Mouse (Mus musculus) megakaryocyte progenitor cell, adult 5-6 weeks (primary cell): ENCODE data around the gene Pdx1. TPM values are rescaled to one million over a fixed set of nuclear protein-coding genes. Genes with fewer than 3 reads are reported as not detected.

Source experiments
- ATAC-seq: replicated peaks from 2 replicates; pipeline ENCODE4 v1.8.0; 2016; ENCODE audit warnings: mild to moderate bottlenecking, moderate TSS enrichment, inconsistent platforms; ENCODE audit not compliant: poor library complexity
- total RNA-seq, 2 experiments: library from RNA; stranded (forward) in 1 of 2; stranded (reverse) in 1 of 2; fragments of 157-497, 149-512 nt in 1 of 2; fragments of 200-1000 nt in 1 of 2; gene quantifications; 2 replicates each; pipeline versions ENCODE4 v1.2.3 to v1.2.4; 2015 to 2017

Gene Pdx1
- total RNA-seq, 2 experiments from 2014 or later: not detected

DNA sequence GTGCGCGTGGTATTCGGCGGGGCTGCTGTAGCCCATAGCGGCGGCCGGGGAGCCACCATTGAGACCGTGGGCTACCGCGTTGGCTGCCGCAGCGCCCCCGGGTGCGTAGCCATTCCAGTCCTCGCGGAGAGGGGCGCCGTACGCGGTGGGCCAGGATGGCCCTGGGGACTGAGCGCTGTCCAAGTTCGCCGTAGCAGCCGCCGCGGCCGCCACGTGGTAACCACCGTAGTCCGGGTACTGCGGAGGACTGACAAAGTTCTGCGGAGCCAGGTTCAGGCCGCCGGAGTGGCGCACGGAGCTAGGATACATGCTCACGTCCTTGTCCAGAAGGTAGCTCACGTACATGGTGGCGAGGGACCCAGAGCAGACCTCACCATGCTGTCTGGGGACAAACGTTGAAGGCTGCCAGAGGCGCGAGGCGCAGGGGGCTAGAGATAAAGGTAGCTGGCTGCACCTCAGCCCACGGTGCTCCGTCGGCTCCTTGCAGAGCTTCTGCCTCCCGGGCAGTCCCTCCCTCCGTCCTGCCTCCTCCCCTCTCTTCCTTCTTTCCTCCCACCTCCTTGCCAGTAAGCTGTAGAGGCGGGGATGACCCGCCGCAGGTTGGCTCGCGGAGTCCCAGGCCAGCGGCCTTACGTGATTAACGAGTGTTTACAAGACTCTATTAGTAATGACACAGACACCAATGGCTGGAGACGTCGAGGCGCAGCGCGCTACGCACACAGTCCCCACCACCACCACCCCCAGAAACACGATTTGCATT is 37.1 kb downstream of the Pdx1 start, which contains the start of gene Cdx2:
TSS of gene Cdx2 (minus strand) at position 633 of the 760 bp plus-strand sequence.
- peak; percentile 12; the same call in 1 of the 2 replicates for ATAC-seq

DNA sequence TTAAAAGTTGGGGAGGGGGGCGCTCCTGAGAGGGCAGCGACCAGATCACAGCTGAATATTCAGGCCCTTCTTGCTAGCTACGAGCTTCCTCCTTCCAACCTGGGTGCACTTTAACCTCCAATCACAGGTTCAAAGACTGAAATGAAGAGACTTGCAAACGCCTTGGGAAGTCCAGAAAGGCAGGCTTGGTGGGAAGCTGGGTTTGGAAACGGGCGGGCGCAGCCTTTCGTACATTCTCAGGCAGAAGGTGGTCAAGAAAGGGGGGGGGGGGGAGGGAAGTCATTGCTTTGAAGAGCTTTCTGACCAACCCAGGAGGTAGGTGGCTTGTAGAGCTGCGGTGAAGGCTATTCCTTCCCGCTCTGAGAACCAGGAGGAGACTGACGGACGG is 37.6 kb downstream of the Pdx1 start:
- ATAC-seq: no peak

DNA sequence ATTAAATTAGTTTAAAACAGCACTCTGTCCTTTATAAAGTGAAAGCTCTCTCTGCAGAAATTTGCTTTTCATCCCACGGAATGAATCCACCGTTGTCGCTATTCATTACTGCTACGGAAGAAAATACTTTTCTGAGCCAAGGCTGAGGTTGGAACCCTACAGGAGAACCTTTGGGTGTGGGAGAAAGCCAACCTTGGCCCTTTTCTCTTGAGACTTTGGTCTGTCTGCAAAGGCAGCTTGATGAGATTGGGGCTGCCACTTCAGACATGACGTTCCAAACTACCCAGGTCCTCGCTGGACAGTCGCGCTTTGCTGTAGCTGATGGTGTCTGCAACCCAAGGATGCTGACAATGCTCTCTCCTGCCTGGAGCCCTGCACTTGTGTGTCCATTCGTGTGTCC is 38.7 kb downstream of the Pdx1 start:
- ATAC-seq: no peak

DNA sequence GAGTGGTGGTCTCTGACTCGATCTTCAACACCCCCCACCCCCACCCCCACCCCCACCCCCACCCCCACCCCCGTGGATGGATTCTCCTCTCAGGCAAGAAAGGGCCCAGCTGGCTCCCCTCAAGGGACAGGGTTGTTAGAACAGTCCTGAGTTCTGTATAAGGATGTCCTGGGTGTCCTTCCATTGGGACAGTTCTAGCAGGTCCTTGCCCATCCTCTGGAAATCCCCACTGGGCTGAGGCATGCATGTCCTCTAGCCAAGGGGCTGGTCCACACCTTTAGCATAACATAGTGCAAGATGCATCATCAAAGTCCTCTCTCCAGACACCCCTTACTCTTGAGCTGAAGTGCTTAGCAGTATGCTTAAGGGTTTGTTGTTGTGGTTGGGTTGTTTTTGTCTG is 40.0 kb downstream of the Pdx1 start:
- ATAC-seq: no peak

DNA sequence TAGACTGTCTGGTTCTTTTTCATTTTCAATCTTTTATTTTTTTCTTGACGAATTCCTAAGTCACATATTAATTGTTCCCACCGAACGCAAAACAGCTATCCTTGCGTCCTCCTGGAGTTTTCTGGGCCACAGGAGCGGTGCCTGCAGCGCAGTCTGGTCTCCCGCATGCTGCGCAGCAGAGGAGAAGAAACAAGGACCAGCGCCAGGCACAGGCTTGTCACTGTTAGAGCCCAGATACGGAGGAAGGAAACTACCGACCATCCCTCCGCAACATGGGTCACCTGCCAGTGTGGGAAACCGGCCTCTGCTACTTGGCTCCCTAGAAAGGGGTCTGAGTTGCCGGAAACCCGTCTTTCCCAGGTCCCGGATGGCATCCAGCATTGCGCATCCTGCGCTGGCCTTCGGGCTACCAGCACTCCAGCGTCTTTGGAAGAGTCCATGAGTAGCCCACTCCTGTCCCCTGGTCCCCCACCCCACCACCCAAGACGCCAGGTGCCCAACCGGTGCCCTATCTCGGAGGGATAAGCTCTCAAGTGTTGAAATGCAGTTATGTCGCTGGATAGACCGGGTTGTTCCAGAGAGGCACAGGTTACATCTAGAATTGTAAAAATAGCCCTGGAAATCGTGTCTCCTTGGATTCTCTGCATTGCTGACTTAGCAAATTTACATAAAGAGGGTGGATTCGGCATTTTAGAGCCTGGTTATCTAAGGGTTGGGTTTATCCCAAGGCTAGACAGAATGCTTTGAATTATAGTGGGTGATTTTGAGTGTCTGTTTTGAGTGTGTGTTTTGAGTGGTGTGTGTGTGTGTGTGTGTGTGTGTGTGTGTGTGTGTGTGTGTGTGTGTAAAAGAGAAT is 43.3 kb downstream of the Pdx1 start:
- no peak for ATAC-seq

DNA sequence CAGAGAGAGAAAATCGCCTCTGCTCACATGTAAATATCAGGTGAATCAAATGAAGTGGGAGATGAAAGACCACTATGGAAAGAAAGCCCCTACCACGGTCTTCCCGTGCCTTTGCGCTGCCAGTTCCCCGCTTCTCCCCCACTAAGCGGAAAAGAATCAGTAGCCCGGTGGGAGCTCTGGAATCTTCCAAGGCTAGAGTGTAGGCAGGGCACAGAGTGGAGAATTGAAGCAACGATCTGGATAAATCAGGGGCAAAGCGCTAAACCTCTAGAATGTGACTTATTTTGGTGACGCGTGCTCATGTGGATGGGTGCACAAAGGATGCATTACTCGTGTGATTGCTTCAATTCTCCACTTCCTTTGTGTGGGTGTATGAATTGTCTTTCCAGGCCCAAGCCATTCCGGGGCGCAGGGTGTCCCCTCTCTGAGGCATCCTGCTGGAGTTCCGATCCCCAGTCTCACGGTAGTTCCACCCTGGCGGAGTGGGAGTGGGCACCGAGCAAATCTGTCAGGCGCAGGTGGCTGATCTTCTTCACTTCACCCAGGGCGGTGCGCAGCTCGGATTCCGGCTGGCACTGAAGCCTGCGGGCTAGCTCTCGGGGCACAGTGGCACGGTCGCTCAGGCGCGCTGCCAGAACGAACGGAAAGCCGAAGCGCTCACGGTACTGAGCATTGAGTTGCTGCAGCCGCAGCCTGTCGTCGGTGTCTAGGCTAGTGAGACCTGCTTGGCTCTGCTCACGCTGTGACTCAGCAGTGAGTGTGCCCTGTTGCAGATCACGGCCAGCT is 45.1 kb downstream of the Pdx1 start:
- ATAC-seq: peak; percentile 54

DNA sequence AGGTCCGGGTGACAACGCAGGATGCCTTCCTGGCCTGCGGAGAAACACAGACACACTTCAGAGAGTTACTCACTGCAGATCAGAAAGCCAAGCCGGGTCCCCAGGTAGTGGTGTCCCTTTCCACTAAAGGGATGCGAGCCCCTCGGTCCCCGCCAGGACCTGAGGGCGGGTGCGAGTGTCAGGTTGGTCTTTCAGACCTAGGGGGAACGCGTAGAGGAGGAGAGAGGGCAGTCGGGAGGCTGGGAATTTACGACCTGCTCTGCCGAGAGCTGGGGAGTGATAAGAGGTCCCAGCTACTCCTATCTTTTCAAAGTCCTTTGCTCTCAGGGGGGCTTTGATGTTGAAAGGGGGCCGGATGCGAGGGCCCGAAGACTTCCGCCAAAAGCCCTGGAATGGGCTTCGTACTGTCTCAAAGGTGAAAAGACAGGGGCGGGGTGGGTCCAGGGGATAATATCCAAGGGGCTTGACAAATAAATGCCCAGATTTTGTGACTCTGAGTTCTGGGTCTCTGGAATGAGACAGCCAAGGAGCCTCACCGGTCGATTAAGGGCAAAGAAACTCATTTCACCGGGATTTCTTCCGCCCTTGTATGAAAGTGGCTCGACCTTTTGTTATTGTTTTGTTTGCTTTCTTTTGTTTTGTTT is 45.8 kb downstream of the Pdx1 start:
- ATAC-seq: no peak

DNA sequence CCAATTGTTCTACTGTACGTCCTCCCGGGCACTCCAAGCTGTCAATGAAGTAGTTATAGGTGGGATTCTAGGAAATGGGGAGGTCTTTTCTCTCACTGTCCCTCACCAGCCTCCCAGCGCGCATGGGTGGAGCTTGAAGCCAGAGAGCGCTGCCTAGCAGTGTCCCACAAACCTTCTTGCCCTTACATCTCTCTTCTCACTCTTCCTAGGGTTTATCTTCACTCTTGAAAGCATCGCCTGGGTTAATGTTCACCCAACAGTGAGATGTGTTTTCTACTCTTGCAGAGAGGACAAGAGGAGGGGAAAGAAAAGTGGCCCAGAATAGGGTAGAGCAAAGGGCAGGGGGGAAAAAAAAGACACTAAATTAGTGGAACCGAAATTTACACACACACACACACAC is 47.6 kb downstream of the Pdx1 start:
- ATAC-seq: no peak

DNA sequence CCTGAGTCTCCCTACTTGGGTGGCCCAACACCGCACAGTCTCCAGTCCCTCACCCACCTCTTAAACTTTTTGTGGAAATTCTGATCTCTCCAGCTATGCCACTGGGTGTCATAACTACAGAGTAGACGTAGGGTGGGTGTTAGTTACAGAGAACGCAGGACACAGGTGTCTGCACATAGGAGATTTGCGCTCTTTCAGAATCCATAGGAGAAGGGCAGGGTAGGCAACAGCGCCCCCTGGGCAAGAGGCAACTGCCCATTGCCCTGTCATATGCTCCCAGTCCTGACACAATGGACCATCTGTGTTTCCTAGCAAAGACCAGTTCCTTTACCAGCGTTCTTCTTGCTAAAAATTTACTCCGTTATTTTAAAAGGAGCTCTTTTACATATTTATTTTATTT is 48.2 kb downstream of the Pdx1 start:
- peak; percentile 40; the same call in 1 of the 2 replicates for ATAC-seq

DNA sequence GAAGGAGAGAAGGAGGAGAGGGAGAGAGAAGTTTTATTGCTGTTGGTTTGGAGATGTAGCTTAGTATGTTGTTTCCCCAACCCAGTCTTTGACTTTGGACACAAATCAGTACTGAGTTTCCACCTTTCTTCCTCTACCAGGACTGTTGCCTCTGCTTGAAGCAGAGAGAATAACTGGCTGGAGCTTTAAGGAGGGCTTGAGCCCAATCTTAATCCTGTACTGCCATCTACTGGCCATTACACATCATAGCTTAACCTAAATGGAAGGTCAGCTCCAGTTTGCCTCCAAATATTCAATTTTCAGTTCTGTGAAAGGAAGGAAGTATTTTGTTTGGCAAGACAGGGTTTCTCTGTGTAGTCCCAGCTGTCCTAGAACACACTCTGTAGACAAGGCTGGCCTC is 49.9 kb downstream of the Pdx1 start:
- ATAC-seq: peak; percentile 81

DNA sequence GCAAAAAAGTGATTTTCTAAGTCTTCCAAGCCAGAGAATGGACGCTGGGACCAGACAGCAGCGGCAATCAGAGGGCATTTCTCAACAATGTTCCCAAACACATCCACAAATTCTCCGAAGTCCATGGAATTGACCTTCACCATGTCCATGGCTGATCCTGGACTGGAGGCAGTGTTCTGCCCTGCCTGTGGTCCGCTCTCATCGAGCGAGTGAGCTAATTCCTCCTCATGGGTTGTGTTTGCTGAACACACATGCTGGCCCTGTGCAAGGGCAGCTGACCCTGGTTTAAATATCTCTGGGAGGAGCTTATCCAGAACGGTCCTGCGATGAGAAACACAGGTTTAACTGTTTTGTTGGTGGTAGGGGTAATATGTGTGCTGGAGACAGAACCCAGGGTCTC is 52.4 kb downstream of the Pdx1 start, which contains the start of gene Urad:
TSS of gene Urad (minus strand) at position 258 of the 400 bp plus-strand sequence.
- no peak for ATAC-seq

DNA sequence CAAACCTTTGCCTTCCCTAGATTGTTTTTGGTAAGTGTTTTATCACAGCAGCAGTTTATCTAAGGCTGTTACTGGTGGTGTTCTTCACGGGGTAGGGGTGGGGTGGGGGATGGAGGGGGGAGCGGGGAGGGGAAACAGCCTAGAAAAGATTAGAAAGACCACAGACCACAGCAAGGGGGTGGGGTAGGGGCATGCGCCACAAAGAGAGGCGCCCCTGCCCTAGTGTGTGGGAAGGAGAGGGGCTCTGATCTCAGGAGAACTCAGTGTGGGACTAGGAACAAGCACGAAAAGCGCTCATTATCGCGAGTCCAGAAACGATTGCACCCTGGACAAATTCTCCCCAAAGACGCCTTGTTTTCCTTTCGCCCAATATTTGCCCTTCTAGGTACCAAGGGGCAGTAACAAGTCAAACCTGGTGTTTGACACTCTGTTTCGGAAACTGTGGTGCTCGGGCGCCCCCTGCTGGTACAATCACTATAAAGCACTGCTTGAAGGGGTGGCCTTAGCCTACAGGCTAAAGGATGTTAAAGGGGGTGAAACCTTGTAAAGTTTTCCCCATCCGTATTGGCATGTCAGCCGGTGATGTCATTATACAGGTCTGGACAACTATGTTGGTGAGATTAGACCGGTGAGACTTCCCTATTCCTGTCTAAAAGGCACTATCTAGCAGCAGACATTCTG is 53.6 kb downstream of the Pdx1 start:
- ATAC-seq: peak; percentile 85

Other genes starting within 250 kb of the Pdx1 start
- 11.9 and 12.0 TPM in 2 replicates for gene Lnx2, start 193.4 kb upstream of the Pdx1 start, total RNA-seq (2015)
- 5.1 and 5.2 TPM in 2 replicates for gene Lnx2, start 193.4 kb upstream of the Pdx1 start, total RNA-seq (2017)
- 160 and 162 TPM in 2 replicates for gene Polr1d, start 192.9 kb upstream of the Pdx1 start, total RNA-seq (2015)
- gene Polr1d, start 192.9 kb upstream of the Pdx1 start, total RNA-seq (2017): 131 and 134 TPM in 2 replicates
- gene Gsx1, start 81.3 kb upstream of the Pdx1 start, total RNA-seq (2015): not detected in 2 replicates
- not detected in 2 replicates for gene Gsx1, start 81.3 kb upstream of the Pdx1 start, total RNA-seq (2017)
- gene Cdx2, start 37.3 kb downstream of the Pdx1 start, total RNA-seq (2015): not detected in 2 replicates
- gene Cdx2, start 37.3 kb downstream of the Pdx1 start, total RNA-seq (2017): not detected in 2 replicates
- gene Urad, start 52.5 kb downstream of the Pdx1 start, total RNA-seq (2015): not detected in 2 replicates
- not detected in 2 replicates for gene Urad, start 52.5 kb downstream of the Pdx1 start, total RNA-seq (2017)
- 8.9 and 14.2 TPM in 2 replicates for gene Flt3, start 130.5 kb downstream of the Pdx1 start, total RNA-seq (2015)
- gene Flt3, start 130.5 kb downstream of the Pdx1 start, total RNA-seq (2017): 18.3 and 22.9 TPM in 2 replicates
- 385 and 404 TPM in 2 replicates for gene Pan3, start 160.2 kb downstream of the Pdx1 start, total RNA-seq (2015)
- gene Pan3, start 160.2 kb downstream of the Pdx1 start, total RNA-seq (2017): 156 and 215 TPM in 2 replicates